9 mouse cellular contexts compared by ENCODE assay signal in genomic region chr2:153612594-153613281, GRCm38 (mm10). TPM values are rescaled to one million over a fixed set of nuclear protein-coding genes. Genes with fewer than 3 reads are reported as not detected.
DNase-seq lines count a peak whose midpoint lies in the region; ATAC-seq lines count a peak whose summit lies in the region.
"Had no signal": no experiment of that assay in that cellular context is flagged by ENCODE, and none has a peak within 500 bp of the region (broad histone marks: within the 10 kb centered on the region; RNA-seq: fewer than 3 reads in every experiment).

No protein-coding gene starts in this region.

- no peaks in the 10 kb centered on the region for H3K9me3 ChIP-seq in liver, embryonic 12.5 days (replicated peaks)
- H3K9me3 ChIP-seq in liver, embryonic 11.5 days (ENCODE audit: control insufficient read depth, low read length), result no peaks in the 10 kb centered on the region
- H3K9me3 ChIP-seq in heart, embryonic 10.5 days, result no peaks in the 10 kb centered on the region
- no peaks in the 10 kb centered on the region for H3K9me3 ChIP-seq in neural tube, embryonic 15.5 days (replicated peaks)
- H3K9me3 ChIP-seq: neural tube, embryonic 12.5 days had no signal

- DNase-seq in liver, embryonic 11.5 days (ENCODE audit: low spot score), result no peak
- DNase-seq in ZHBTc4 (ENCODE audit: low read depth, low spot score), result peak; percentile 93
- DNase-seq in heart, embryonic 10.5 days (ENCODE audit: low spot score), result no peak
- DNase-seq in lung, postnatal 36 days, result peak; percentile 36
- no peak for DNase-seq in ovary, postnatal 14 days (ENCODE audit: low spot score)

- no peak overlapping the region for H3K4me3 ChIP-seq in liver, embryonic 12.5 days
- H3K4me3 ChIP-seq in liver, embryonic 11.5 days (ENCODE audit: low read depth, low read length), result no peak overlapping the region
- H3K4me3 ChIP-seq in heart, embryonic 10.5 days, result no peak overlapping the region
- no peak overlapping the region for H3K4me3 ChIP-seq in neural tube, embryonic 15.5 days (replicated peaks)
- H3K4me3 ChIP-seq: layer of hippocampus, adult 2 months; neural tube, embryonic 12.5 days had no signal

- 48% methylated on average over 3 of the region's 3 CpGs for WGBS in liver, embryonic 12.5 days (ENCODE audit: insufficient replicate concordance)
- WGBS in liver, embryonic 11.5 days, result 52% methylated on average over 3 of the region's 3 CpGs
- WGBS in heart, embryonic 10.5 days, result 43% methylated on average over 3 of the region's 3 CpGs
- WGBS in neural tube, embryonic 15.5 days, result 40% methylated on average over 3 of the region's 3 CpGs

- H3K36me3 ChIP-seq in liver, embryonic 12.5 days, result peaks cover 4% of the 10 kb centered on the region; the same call in 1 of the 2 replicates
- no peaks in the 10 kb centered on the region for H3K36me3 ChIP-seq in liver, embryonic 11.5 days (ENCODE audit: control insufficient read depth, insufficient read depth, low read length)
- H3K36me3 ChIP-seq in heart, embryonic 10.5 days, result peaks cover 14% of the 10 kb centered on the region; the same call in 1 of the 2 replicates
- peaks cover 6% of the 10 kb centered on the region for H3K36me3 ChIP-seq in neural tube, embryonic 15.5 days

- peak overlapping the region; percentile 31; the same call in 1 of the 2 replicates for H3K27ac ChIP-seq in liver, embryonic 12.5 days
- H3K27ac ChIP-seq in liver, embryonic 11.5 days (ENCODE audit: low read depth, low read length), result no peak overlapping the region
- peak overlapping the region; percentile 60 for H3K27ac ChIP-seq in heart, embryonic 10.5 days
- H3K27ac ChIP-seq in neural tube, embryonic 15.5 days (replicated peaks), result no peak overlapping the region
- H3K27ac ChIP-seq: layer of hippocampus, adult 2 months; neural tube, embryonic 12.5 days had no signal

- H3K4me2 ChIP-seq in liver, embryonic 12.5 days, result no peak overlapping the region
- no peak overlapping the region for H3K4me2 ChIP-seq in liver, embryonic 11.5 days
- H3K4me2 ChIP-seq in neural tube, embryonic 15.5 days, result no peak overlapping the region
- H3K4me2 ChIP-seq: neural tube, embryonic 12.5 days had no signal

- no peak overlapping the region for H3K9ac ChIP-seq in liver, embryonic 12.5 days
- H3K9ac ChIP-seq in liver, embryonic 11.5 days (ENCODE audit: low read depth, low read length), result no peak overlapping the region
- H3K9ac ChIP-seq in neural tube, embryonic 15.5 days (replicated peaks), result no peak overlapping the region
- H3K9ac ChIP-seq: neural tube, embryonic 12.5 days had no signal

- peaks cover 66% of the 10 kb centered on the region for H3K4me1 ChIP-seq in liver, embryonic 12.5 days
- peaks cover 49% of the 10 kb centered on the region for H3K4me1 ChIP-seq in liver, embryonic 11.5 days (replicated peaks; ENCODE audit: control insufficient read depth, insufficient read depth, low read length)
- H3K4me1 ChIP-seq in heart, embryonic 10.5 days, result peaks cover 48% of the 10 kb centered on the region
- H3K4me1 ChIP-seq in neural tube, embryonic 15.5 days, result peaks cover 23% of the 10 kb centered on the region

- H3K27me3 ChIP-seq in liver, embryonic 12.5 days (replicated peaks), result no peaks in the 10 kb centered on the region
- H3K27me3 ChIP-seq in liver, embryonic 11.5 days (replicated peaks; ENCODE audit: control insufficient read depth, insufficient read depth, low read length), result no peaks in the 10 kb centered on the region
- H3K27me3 ChIP-seq in heart, embryonic 10.5 days (ENCODE audit: insufficient read depth, poor library complexity, severe bottlenecking), result no peaks in the 10 kb centered on the region
- no peaks in the 10 kb centered on the region for H3K27me3 ChIP-seq in neural tube, embryonic 15.5 days (replicated peaks)
- H3K27me3 ChIP-seq: neural tube, embryonic 12.5 days had no signal

- ATAC-seq in liver, embryonic 12.5 days, result no peak
- no peak for ATAC-seq in liver, embryonic 11.5 days (replicated peaks; ENCODE audit: low FRiP score)
- ATAC-seq in neural tube, embryonic 15.5 days (ENCODE audit: low FRiP score), result no peak

RNA-seq across cellular contexts. Expression of gene Commd7, which starts 19.8 kb away (rescaled TPM):
- 44.0 and 45.7 TPM in 2 replicates for polyA plus RNA-seq in liver, embryonic 12.5 days (2016; fragmentation: Nextera tagmentation; extraction: Ambion mirVana)
- polyA plus RNA-seq in liver, embryonic 11.5 days (2014; fragmentation: Nextera tagmentation; extraction: Ambion mirVana), result 65.1 and 66.8 TPM in 2 replicates
- 64.8 and 68.6 TPM in 2 replicates for polyA plus RNA-seq in heart, embryonic 10.5 days (2016; fragmentation: Nextera tagmentation; extraction: Ambion mirVana)
- polyA plus RNA-seq in neural tube, embryonic 15.5 days (2015; fragmentation: Nextera tagmentation; extraction: Ambion mirVana), result 91.2 and 94.4 TPM in 2 replicates

RNA-seq across cellular contexts. Expression of gene Dnmt3b, which starts 36.5 kb away (rescaled TPM):
- 16.6 and 17.1 TPM in 2 replicates for polyA plus RNA-seq in liver, embryonic 12.5 days (2016; fragmentation: Nextera tagmentation; extraction: Ambion mirVana)
- polyA plus RNA-seq in liver, embryonic 11.5 days (2014; fragmentation: Nextera tagmentation; extraction: Ambion mirVana), result 27.2 and 27.8 TPM in 2 replicates
- 10.2 and 17.0 TPM in 2 replicates for polyA plus RNA-seq in heart, embryonic 10.5 days (2016; fragmentation: Nextera tagmentation; extraction: Ambion mirVana)
- 3.4 and 11.5 TPM in 2 replicates for polyA plus RNA-seq in neural tube, embryonic 15.5 days (2015; fragmentation: Nextera tagmentation; extraction: Ambion mirVana)

Comparison
In these comparisons a context has a peak if more than half of its experiments do, and no peak if none do; other contexts are left out.
1. H3K27ac ChIP-seq: peak in liver, embryonic 12.5 days (single experiment) and heart, embryonic 10.5 days (single experiment); none in liver, embryonic 11.5 days (single experiment) and neural tube, embryonic 15.5 days (single experiment).
2. DNase-seq: peak in ZHBTc4 (single experiment) and lung, postnatal 36 days (single experiment); none in liver, embryonic 11.5 days (single experiment), heart, embryonic 10.5 days (single experiment) and ovary, postnatal 14 days (single experiment).